Mouse (Mus musculus): Measurements from ENCODE around the gene Trp53tg5. TPM values are rescaled to one million over a fixed set of nuclear protein-coding genes. Genes with fewer than 3 reads are reported as not detected.

Trp53tg5 gene
- polyA plus RNA-seq, 1 experiment: 97.8 TPM

GRCm38 (mm10) chr2:164454846-164455245, 18.7 kb downstream of the Trp53tg5 start:
- no peak for TF ChIP-seq POLR2A (IDR thresholded peaks at IDR 0.05; ENCODE audit: control insufficient read depth, low read depth, low read length)
- no peak for TF ChIP-seq CTCF (IDR thresholded peaks at IDR 0.05; ENCODE audit: control insufficient read depth, insufficient read depth, insufficient replicate concordance, low read depth, low read length)
- H3K27ac ChIP-seq (ENCODE audit: control insufficient read depth, insufficient read depth, low read depth, low read length): peak overlapping the region; percentile 58

GRCm38 (mm10) chr2:164453887-164454500, 19.5 kb downstream of the Trp53tg5 start:
- no peak for TF ChIP-seq CTCF (IDR thresholded peaks at IDR 0.05; ENCODE audit: control insufficient read depth, insufficient read depth, insufficient replicate concordance, low read depth, low read length)
- no peak for TF ChIP-seq POLR2A (IDR thresholded peaks at IDR 0.05; ENCODE audit: control insufficient read depth, low read depth, low read length)
- Histone ChIP-seq H3K4me1 (ENCODE audit: control insufficient read depth, insufficient read depth, low read length) (peaks cover 6% of the 10 kb centered on the region), H3K27ac (ENCODE audit: control insufficient read depth, insufficient read depth, low read depth, low read length) (no peak overlapping the region)

More at GRCm38 (mm10) chr2:164454846-164455245, 18.7 kb downstream of the Trp53tg5 start:
- Histone ChIP-seq H3K4me3 (ENCODE audit: control insufficient read depth, low read depth, low read length) (no peak overlapping the region), H3K4me1 (ENCODE audit: control insufficient read depth, insufficient read depth, low read length) (peaks cover 6% of the 10 kb centered on the region), H3K27me3 (ENCODE audit: control insufficient read depth, insufficient read depth, low read length) (no peaks in the 10 kb centered on the region), H3K36me3 (ENCODE audit: control insufficient read depth, insufficient read depth, low read length) (no peaks in the 10 kb centered on the region)

GRCm38 (mm10) chr2:164453047-164453757, 20.3 kb downstream of the Trp53tg5 start:
- Histone ChIP-seq H3K27ac (ENCODE audit: control insufficient read depth, insufficient read depth, low read depth, low read length) (no peak overlapping the region), H3K4me3 (ENCODE audit: control insufficient read depth, low read depth, low read length) (no peak overlapping the region), H3K36me3 (ENCODE audit: control insufficient read depth, insufficient read depth, low read length) (no peaks in the 10 kb centered on the region), H3K4me1 (ENCODE audit: control insufficient read depth, insufficient read depth, low read length) (peaks cover 6% of the 10 kb centered on the region), H3K27me3 (ENCODE audit: control insufficient read depth, insufficient read depth, low read length) (no peaks in the 10 kb centered on the region)
- no peak for TF ChIP-seq CTCF (IDR thresholded peaks at IDR 0.05; ENCODE audit: control insufficient read depth, insufficient read depth, insufficient replicate concordance, low read depth, low read length)
- TF ChIP-seq POLR2A (IDR thresholded peaks at IDR 0.05; ENCODE audit: control insufficient read depth, low read depth, low read length): no peak

More at GRCm38 (mm10) chr2:164453887-164454500, 19.5 kb downstream of the Trp53tg5 start:
- H3K4me3 ChIP-seq (ENCODE audit: control insufficient read depth, low read depth, low read length): no peak overlapping the region
- H3K27me3 ChIP-seq (ENCODE audit: control insufficient read depth, insufficient read depth, low read length): no peaks in the 10 kb centered on the region
- no peaks in the 10 kb centered on the region for H3K36me3 ChIP-seq (ENCODE audit: control insufficient read depth, insufficient read depth, low read length)

GRCm38 (mm10) chr2:164452000-164452676, 21.4 kb downstream of the Trp53tg5 start:
- Histone ChIP-seq H3K36me3 (ENCODE audit: control insufficient read depth, insufficient read depth, low read length) (no peaks in the 10 kb centered on the region), H3K4me1 (ENCODE audit: control insufficient read depth, insufficient read depth, low read length) (peaks cover 6% of the 10 kb centered on the region), H3K4me3 (ENCODE audit: control insufficient read depth, low read depth, low read length) (no peak overlapping the region), H3K27me3 (ENCODE audit: control insufficient read depth, insufficient read depth, low read length) (no peaks in the 10 kb centered on the region), H3K27ac (ENCODE audit: control insufficient read depth, insufficient read depth, low read depth, low read length) (no peak overlapping the region)
- TF ChIP-seq CTCF (IDR thresholded peaks at IDR 0.05; ENCODE audit: control insufficient read depth, insufficient read depth, insufficient replicate concordance, low read depth, low read length): no peak
- TF ChIP-seq POLR2A (IDR thresholded peaks at IDR 0.05; ENCODE audit: control insufficient read depth, low read depth, low read length): no peak

GRCm38 (mm10) chr2:164449341-164450042, 24.0 kb downstream of the Trp53tg5 start:
- Histone ChIP-seq H3K27me3 (ENCODE audit: control insufficient read depth, insufficient read depth, low read length) (no peaks in the 10 kb centered on the region), H3K4me3 (ENCODE audit: control insufficient read depth, low read depth, low read length) (no peak overlapping the region), H3K4me1 (ENCODE audit: control insufficient read depth, insufficient read depth, low read length) (no peaks in the 10 kb centered on the region), H3K36me3 (ENCODE audit: control insufficient read depth, insufficient read depth, low read length) (no peaks in the 10 kb centered on the region), H3K27ac (ENCODE audit: control insufficient read depth, insufficient read depth, low read depth, low read length) (peak overlapping the region; percentile 9)
- TF ChIP-seq CTCF (IDR thresholded peaks at IDR 0.05; ENCODE audit: control insufficient read depth, insufficient read depth, insufficient replicate concordance, low read depth, low read length) (no peak), POLR2A (IDR thresholded peaks at IDR 0.05; ENCODE audit: control insufficient read depth, low read depth, low read length) (no peak)

GRCm38 (mm10) chr2:164448921-164449320, 24.6 kb downstream of the Trp53tg5 start:
- no peaks in the 10 kb centered on the region for H3K4me1 ChIP-seq (ENCODE audit: control insufficient read depth, insufficient read depth, low read length)
- TF ChIP-seq POLR2A (IDR thresholded peaks at IDR 0.05; ENCODE audit: control insufficient read depth, low read depth, low read length) (no peak), CTCF (IDR thresholded peaks at IDR 0.05; ENCODE audit: control insufficient read depth, insufficient read depth, insufficient replicate concordance, low read depth, low read length) (no peak)

More at GRCm38 (mm10) chr2:164448921-164449320, 24.6 kb downstream of the Trp53tg5 start:
- Histone ChIP-seq H3K27me3 (ENCODE audit: control insufficient read depth, insufficient read depth, low read length) (no peaks in the 10 kb centered on the region), H3K4me3 (ENCODE audit: control insufficient read depth, low read depth, low read length) (no peak overlapping the region), H3K36me3 (ENCODE audit: control insufficient read depth, insufficient read depth, low read length) (no peaks in the 10 kb centered on the region), H3K27ac (ENCODE audit: control insufficient read depth, insufficient read depth, low read depth, low read length) (peak overlapping the region; percentile 36; the same call in 1 of the 2 replicates)
